Mouse (Mus musculus) neutrophil, adult 59 days (primary cell): Measurements from ENCODE around the gene Pigq. TPM values are rescaled to one million over a fixed set of nuclear protein-coding genes. Genes with fewer than 3 reads are reported as not detected.

Experiments used
- total RNA-seq, 2 experiments: library from RNA; stranded (reverse); gene quantifications; 1 replicate in 1 of 2; 2 replicates in 1 of 2; pipeline ENCODE4 v1.2.4; 2023

Pigq gene
- total RNA-seq = 10 to 100 TPM; 45.9 to 71.2 TPM

DNA sequence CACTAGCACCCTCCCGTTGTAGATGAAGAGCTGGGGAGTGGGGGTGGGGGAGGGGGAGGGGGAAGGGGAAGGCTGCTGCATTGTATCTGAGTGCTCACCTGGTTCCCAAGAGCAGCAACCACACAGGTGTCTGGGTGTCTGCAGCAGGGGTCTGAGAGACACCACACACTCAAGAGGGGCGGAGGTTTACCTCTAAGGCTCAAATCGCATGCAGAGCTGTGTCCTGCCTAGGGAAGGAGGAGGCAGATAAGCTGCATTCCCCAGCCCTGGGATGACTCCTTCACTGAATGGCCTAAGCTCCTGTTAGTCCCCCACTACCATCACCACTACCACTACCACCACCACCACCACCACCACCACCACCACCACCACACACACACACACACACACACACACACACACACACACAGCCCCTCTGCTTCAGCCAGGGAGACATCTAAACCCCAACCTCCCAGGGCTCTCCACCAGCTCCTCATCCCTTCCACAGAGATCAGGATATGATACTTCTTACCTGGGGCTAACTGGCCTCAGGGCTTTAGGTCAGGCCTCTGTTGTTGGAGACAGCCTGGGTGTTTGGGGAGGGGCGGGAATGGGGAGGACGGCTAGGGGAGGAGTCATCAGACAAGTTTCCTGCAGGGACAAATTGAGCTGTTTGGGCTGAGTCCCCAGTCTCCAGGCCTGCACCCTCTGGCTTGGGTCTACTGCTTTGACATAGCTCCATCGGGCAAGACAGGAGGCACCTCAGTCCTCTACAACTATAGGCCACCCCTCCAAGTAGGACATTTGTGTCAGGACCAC is at the start of gene Pigq, which contains the start of gene Nhlrc4:
Gene Pigq (minus strand): TSS at position 571 of the 798 bp plus-strand sequence.
Gene Nhlrc4 (minus strand): TSS at position 596 of the 798 bp plus-strand sequence.

DNA sequence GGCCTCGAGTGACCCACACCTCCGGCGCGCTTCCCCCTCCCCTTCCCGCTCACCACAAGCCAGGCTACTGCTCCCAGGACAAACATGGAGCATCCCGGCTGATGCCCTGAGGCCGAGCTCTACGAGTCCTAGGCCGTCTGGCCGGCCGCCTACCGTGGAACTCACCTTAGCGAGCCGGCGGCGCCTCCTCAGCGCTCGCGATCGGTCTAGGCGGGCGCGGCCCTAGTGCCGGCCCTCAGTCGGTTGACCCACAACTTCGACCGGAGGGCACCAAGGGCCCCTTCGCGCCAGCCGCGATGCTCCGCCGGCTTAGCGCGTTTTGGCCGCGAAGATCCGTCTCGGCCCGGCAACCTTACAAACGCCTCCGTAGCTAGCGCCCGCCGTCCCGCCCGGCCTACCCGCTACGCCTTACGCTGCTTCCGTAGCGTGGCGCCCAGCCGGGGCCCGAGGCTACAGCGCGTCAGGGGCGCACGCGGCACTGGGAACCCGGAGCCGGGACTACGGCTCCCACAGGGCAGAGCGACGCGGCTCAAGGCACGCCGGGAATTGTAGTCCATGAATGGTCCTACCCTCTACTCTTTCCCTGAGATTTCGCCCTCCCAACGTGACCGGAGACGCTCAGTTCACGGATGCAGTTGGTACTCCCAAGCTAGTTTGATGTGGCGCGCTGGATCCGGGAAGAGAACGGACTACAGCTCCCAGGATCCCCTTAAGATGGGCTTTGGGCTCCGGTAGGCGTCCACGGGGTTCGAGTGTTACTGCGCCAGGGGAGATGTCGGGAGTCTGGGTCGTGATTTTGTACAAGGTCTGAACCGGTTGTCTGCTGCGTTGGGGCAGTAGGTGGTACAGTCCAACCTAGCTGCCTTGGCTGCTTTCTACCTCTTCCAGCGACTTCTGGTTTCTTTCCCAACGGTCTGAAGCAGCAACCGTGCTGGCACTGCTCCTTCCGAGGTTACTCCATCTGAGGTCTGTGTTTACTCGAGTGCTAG is 40.9 kb upstream of the Pigq start, which contains the start of gene Capn15:
Gene Capn15 (minus strand): TSS at position 491 of the 989 bp plus-strand sequence.

DNA sequence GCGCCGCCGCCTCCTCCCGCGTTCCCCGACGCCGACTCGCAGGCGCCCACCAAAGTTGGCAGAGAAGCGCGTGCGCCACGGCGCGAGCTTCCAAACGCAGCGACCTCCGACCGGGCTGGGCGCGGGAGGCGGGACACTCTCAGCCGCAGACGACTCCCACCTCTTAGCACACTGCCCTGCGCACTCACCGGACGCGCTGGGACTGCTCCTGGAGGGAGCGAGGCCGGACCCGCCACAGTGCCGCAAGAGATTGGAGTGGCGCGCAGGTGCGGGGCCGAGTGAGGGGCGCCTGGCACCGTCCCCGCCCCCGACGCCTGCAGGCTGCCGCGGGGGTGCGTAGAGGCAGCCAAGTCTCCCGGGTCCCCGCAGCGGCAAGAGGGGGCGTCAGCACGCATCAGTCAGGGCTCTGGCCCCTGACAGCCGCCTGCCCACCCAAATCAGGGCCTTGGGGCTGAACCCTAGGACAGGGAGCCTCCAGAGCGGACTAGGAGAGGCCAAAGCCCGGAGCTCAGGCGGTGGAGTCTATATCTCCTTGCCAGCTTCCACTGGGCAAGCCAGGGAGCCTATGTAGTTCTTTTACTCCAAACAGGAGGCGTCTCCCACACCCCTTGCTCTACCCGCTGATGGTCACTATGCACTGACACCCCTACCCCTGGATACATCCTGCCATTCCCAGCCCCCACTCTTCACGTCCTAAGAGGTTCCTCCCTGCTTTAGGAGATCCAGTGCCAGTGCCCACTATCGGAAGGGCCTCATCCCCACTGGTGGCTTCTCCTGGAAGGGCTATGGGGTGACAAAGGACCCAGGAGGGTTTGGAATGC is 7.3 kb upstream of the Pigq start, which contains the start of gene A930017K11Rik:
Gene A930017K11Rik (minus strand): TSS at position 763 of the 821 bp plus-strand sequence.

DNA sequence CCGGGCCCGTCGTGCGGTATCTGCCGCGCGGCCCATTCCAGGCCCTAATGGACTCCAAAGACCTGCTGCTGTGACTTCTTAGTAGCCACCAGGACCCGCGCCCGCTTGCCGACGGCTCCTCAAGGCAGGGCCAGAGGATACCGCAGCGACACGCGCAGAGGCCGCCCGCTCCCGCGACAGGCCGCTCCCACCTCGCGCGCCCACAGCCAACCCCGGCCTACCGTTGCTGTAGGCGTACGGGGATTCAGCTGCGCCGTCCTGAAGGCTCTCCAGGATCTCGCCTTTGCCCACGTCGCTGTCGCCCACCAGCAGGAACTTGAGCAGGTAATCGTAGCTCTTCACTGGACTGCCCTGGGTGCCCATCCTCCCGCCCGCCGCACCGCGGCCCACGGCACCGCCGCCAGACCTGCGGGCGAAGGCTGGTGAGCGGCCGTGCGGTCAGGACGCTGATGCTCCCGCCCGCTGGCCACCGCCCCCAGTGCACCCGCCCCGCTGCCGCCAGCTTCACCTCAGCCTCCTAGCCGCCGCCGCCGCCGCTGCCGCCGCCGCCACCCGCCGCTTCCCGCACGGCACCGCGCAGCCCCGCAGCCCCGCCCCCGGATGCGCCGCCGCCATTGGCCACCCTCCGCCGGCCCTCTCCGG is 25.5 kb downstream of the Pigq start, which contains the start of gene Rab40c:
Gene Rab40c (minus strand): TSS at position 584 of the 642 bp plus-strand sequence.

DNA sequence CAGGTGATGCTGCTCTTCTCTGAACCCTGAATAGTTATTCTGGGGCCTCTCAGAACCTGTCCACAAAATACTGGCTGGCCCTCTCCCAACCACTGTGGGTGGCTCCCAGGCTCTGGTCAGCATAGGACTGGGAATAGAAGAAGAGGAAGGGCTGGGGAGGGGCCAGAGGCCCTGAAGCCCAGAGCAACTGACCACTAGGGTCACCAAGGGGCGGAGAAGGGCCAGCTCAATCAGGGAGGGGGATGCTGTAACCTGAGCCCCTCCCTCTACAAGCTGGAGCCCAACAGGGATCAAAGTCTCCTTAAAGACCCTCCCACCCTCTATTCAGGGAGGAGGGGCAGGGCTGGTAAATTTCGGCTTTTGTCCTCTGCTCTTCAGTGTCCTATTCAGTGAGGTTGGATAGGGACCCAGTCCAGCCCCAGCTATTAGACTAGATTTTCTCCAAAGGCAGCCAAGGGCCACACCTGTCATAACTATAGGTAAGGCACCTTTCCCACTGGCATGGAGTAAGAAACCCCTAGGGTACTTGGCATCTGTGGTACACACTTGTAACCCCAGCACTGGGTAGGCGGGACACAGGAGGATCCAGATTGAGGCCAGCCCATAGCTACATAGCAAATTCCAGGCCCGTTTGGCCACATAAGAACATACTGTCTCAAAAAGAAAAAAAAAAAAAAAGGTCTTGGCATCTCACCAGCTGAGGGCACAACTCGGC is 64.4 kb downstream of the Pigq start, which contains the start of gene Wfikkn1:
Gene Wfikkn1 (minus strand): TSS at position 663 of the 715 bp plus-strand sequence.

Other genes starting within 250 kb of the Pigq start
- gene Gng13, start 227.8 kb downstream of the Pigq start, total RNA-seq = not detected
- gene Chtf18, start 217.5 kb downstream of the Pigq start, total RNA-seq = 10 to 100 TPM; 17.5 to 23.6 TPM
- 1 to 10 TPM; 6.1 to 6.7 TPM for gene Rpusd1, start 217.3 kb downstream of the Pigq start, total RNA-seq
- under 1 TPM in 1 of 2 experiments, not detected in 1; 0.13 TPM for gene Mslnl, start 208.9 kb downstream of the Pigq start, total RNA-seq
- gene Msln, start 190.6 kb downstream of the Pigq start, total RNA-seq = not detected
- 10 to 100 TPM; 25.5 to 25.9 TPM for gene Narfl, start 171.2 kb downstream of the Pigq start, total RNA-seq
- gene Haghl, start 159.3 kb downstream of the Pigq start, total RNA-seq = 10 to 100 TPM; 13.5 to 17.7 TPM
- not detected for gene Ccdc78, start 158.4 kb downstream of the Pigq start, total RNA-seq
- gene Fam173a, start 152.0 kb downstream of the Pigq start, total RNA-seq = 10 to 100 TPM; 32.0 to 35.0 TPM
- not detected for gene AC134908.4, start 149.3 kb downstream of the Pigq start, total RNA-seq
- 10 to 100 TPM; 14.4 to 17.6 TPM for gene Metrn, start 147.8 kb downstream of the Pigq start, total RNA-seq
- gene Fbxl16, start 135.9 kb downstream of the Pigq start, total RNA-seq = not detected
- 10 to 100 TPM; 12.5 to 13.4 TPM for gene Wdr24, start 121.3 kb downstream of the Pigq start, total RNA-seq
- gene Jmjd8, start 116.1 kb downstream of the Pigq start, total RNA-seq = 10 to 100 TPM; 10.6 to 14.6 TPM
- gene Stub1, start 111.5 kb downstream of the Pigq start, total RNA-seq = 10 to 100 TPM; 43.4 to 51.8 TPM
- 1 to 10 TPM; 1.2 to 2.7 TPM for gene Rhbdl1, start 107.6 kb downstream of the Pigq start, total RNA-seq
- gene Gm20683, start 103.2 kb downstream of the Pigq start, total RNA-seq = 1 to 10 TPM; 1.3 to 1.8 TPM
- 10 to 100 TPM; 26.9 to 30.9 TPM for gene Rhot2, start 100.1 kb downstream of the Pigq start, total RNA-seq
- 10 to 100 TPM; 20.0 to 21.9 TPM for gene Wdr90, start 83.4 kb downstream of the Pigq start, total RNA-seq
- gene Mcrip2, start 76.2 kb downstream of the Pigq start, total RNA-seq = 1 to 10 TPM; 3.5 to 4.6 TPM
- 10 to 100 TPM; 10.1 to 10.6 TPM for gene Mettl26, start 69.9 kb downstream of the Pigq start, total RNA-seq
- 1 to 10 TPM; 3.2 to 4.9 TPM for gene Wfikkn1, start 64.1 kb downstream of the Pigq start, total RNA-seq
- gene Rab40c, start 25.2 kb downstream of the Pigq start, total RNA-seq = 10 to 100 TPM; 16.9 to 19.1 TPM
- gene Nhlrc4, start within 50 bp of the Pigq start, total RNA-seq = under 1 TPM in 1 of 2 experiments, not detected in 1; 0.22 TPM
- not detected for gene A930017K11Rik, start 7.6 kb upstream of the Pigq start, total RNA-seq
- 10 to 100 TPM; 13.5 to 19.1 TPM for gene Capn15, start 40.9 kb upstream of the Pigq start, total RNA-seq
- 1 to 10 TPM; 1.5 to 2.1 TPM for gene Rab11fip3, start 124.6 kb upstream of the Pigq start, total RNA-seq
- 1 to 10 TPM; 4.0 TPM for gene Decr2, start 145.4 kb upstream of the Pigq start, total RNA-seq
- 1 to 10 TPM; 2.3 to 4.5 TPM for gene Nme4, start 150.7 kb upstream of the Pigq start, total RNA-seq
- 10 to 100 TPM; 59.5 to 72.0 TPM for gene Tmem8, start 168.4 kb upstream of the Pigq start, total RNA-seq
- gene Mrpl28, start 178.6 kb upstream of the Pigq start, total RNA-seq = 10 to 100 TPM; 32.3 to 32.6 TPM
- gene Axin1, start 193.8 kb upstream of the Pigq start, total RNA-seq = 10 to 100 TPM; 39.0 to 40.7 TPM